Mouse (Mus musculus) forebrain, embryonic 11.5 days (tissue): ENCODE measurements around the gene Men1. TPM values are rescaled to one million over a fixed set of nuclear protein-coding genes. Genes with fewer than 3 reads are reported as not detected.

Experiments used
- ATAC-seq: fragments of 200-750 bp; cut with Nextera tagmentation; replicated peaks from 2 replicates; pipeline ENCODE4 v1.8.0; 2017; ENCODE audit warnings: moderate TSS enrichment; ENCODE audit not compliant: low FRiP score
- DNase-seq: peaks from one replicate; pipeline ENCODE4 v3.0.0-alpha.2; 2017; ENCODE audit warnings: low spot score
- H3K27ac ChIP-seq: fragments of 300-500 bp; sonication (generic); 2 replicates; pipeline ENCODE4 v1.5.1; 2014; ENCODE audit warnings: low read depth, low read length
- H3K27me3 ChIP-seq: fragments of 300-500 bp; sonication (generic); 2 replicates; pipeline ENCODE4 v1.6.1; 2014; ENCODE audit warnings: mild to moderate bottlenecking, low read length, mixed read lengths; ENCODE audit not compliant: control insufficient read depth, insufficient read depth
- H3K36me3 ChIP-seq: fragments of 300-500 bp; sonication (generic); 2 replicates; pipeline ENCODE4 v1.6.1; 2014; ENCODE audit warnings: mild to moderate bottlenecking, low read length, moderate library complexity, mixed read lengths; ENCODE audit not compliant: control insufficient read depth, insufficient read depth
- H3K4me1 ChIP-seq: fragments of 300-500 bp; sonication (generic); replicated peaks from 2 replicates; pipeline ENCODE4 v1.6.1; 2014; ENCODE audit warnings: low read length, mixed read lengths; ENCODE audit not compliant: control insufficient read depth, insufficient read depth
- H3K4me2 ChIP-seq: fragments of 300-500 bp; sonication (generic); 2 replicates; pipeline ENCODE4 v1.6.1; 2014; ENCODE audit warnings: low read depth, mild to moderate bottlenecking, low read length, moderate library complexity, mixed read lengths; ENCODE audit not compliant: severe bottlenecking
- H3K4me3 ChIP-seq: fragments of 300-500 bp; sonication (generic); 2 replicates; pipeline ENCODE4 v1.5.1; 2014; ENCODE audit warnings: low read depth, low read length
- H3K9ac ChIP-seq: fragments of 300-500 bp; sonication (generic); 2 replicates; pipeline ENCODE4 v1.6.1; 2014; ENCODE audit warnings: low read length
- H3K9me3 ChIP-seq: fragments of 300-500 bp; sonication (generic); 2 replicates; pipeline ENCODE4 v1.6.1; 2016; ENCODE audit warnings: low read length, mixed read lengths; ENCODE audit not compliant: control insufficient read depth
- WGBS: fragments of 180-500 bp; shearing (Covaris S2); extraction: QIAGEN DNeasy Blood & Tissue Kit; methylation state at CpG from one replicate; pipeline ENCODE4 v1.1.7; 2014; 5-methylcytosine and 5-hydroxymethylcytosine counted together
- polyA plus RNA-seq: library from polyadenylated mRNA; unstranded; fragments of >200 nt; fragmentation: Nextera tagmentation; extraction: Ambion mirVana; gene quantifications from 2 replicates; pipeline ENCODE4 v1.2.1, GENCODE M21; 2014

Gene Men1
- polyA plus RNA-seq, 1 experiment from 2014 or later = 97.8 TPM

DNA sequence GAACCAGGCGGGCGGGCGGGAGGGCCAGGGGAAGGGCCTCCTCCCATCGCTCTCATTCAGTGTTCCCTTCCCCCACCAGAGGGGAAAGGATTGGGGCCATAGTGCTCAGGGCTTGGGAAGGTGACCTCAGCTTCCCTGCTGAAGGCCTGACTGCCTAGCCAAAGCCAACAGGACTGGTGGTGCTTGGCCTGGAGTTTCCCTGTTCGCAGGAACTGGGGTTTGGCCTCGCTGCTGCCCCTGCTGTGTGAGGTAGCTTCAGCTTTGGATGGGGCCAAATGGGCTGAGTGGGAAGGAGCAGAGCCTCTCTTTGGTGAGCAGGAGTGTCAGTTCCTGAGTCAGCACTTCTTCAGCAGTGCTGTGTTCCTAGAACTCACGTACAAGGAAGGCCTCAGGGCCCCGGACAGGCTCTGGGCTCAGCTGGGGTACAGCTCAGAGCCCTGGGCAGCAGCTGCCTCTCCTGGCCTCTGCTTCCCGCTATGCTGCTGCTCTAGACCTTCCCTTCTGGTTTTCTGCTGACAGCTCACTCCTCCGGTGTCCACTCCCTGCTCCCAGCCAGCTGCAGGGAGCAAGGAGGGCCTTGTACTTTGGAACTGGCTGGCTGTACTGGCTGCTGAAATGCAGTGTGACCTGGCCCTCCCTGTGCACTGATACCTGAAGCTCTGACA lies 43.5 kb upstream of the Men1 start:
- H3K27me3 ChIP-seq = no peaks in the 10 kb centered on the region
- no peak overlapping the region for H3K9ac ChIP-seq
- H3K4me3 ChIP-seq = no peak overlapping the region
- H3K4me2 ChIP-seq = no peak overlapping the region
- peaks cover 3% of the 10 kb centered on the region for H3K36me3 ChIP-seq
- ATAC-seq = no peak
- 82% methylated on average over 10 of the region's 10 CpGs for WGBS
- H3K4me1 ChIP-seq = 0 out of 2 replicates have a peak, but pooled peaks cover 2% of the 10 kb centered on the region
- DNase-seq = no peak
- no peak overlapping the region for H3K27ac ChIP-seq
- no peaks in the 10 kb centered on the region for H3K9me3 ChIP-seq

- DNase-seq (no peak), ATAC-seq (no peak)
- no peak overlapping the region for H3K4me3 ChIP-seq
- H3K27ac ChIP-seq = no peak overlapping the region
- H3K9me3 ChIP-seq = no peaks in the 10 kb centered on the region
- H3K36me3 ChIP-seq = peaks cover 3% of the 10 kb centered on the region
- no peaks in the 10 kb centered on the region for H3K27me3 ChIP-seq
- H3K4me1 ChIP-seq = 0 out of 2 replicates have a peak, but pooled peaks cover 2% of the 10 kb centered on the region
- H3K9ac ChIP-seq = no peak overlapping the region
- WGBS = 88% methylated on average over 5 of the region's 5 CpGs
- H3K4me2 ChIP-seq = no peak overlapping the region
Observed at GRCm38 (mm10) chr19:6292262-6292661, 42.5 kb upstream of the Men1 start.

DNA sequence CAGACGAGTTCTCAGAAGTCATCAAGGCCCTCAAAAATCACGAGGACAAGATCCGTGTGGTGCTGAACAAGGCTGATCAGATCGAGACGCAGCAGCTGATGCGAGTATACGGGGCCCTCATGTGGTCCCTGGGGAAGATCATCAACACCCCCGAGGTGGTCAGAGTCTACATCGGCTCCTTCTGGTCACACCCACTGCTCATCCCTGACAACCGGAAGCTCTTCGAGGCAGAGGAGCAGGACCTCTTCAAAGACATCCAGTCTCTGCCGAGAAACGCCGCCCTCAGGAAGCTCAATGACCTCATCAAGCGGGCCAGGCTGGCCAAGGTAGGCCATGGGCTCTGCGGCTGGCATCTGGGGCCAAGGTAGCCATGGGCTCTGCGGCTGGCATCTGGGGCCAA lies 40.5 kb upstream of the Men1 start:
- Histone ChIP-seq H3K4me3 (no peak overlapping the region), H3K36me3 (peaks cover 10% of the 10 kb centered on the region), H3K4me2 (no peak overlapping the region), H3K27ac (no peak overlapping the region), H3K9me3 (no peaks in the 10 kb centered on the region), H3K27me3 (no peaks in the 10 kb centered on the region), H3K4me1 (no peaks in the 10 kb centered on the region), H3K9ac (no peak overlapping the region)
- DNase-seq (no peak), ATAC-seq (no peak)
- WGBS = 96% methylated on average over 17 of the region's 17 CpGs

DNA sequence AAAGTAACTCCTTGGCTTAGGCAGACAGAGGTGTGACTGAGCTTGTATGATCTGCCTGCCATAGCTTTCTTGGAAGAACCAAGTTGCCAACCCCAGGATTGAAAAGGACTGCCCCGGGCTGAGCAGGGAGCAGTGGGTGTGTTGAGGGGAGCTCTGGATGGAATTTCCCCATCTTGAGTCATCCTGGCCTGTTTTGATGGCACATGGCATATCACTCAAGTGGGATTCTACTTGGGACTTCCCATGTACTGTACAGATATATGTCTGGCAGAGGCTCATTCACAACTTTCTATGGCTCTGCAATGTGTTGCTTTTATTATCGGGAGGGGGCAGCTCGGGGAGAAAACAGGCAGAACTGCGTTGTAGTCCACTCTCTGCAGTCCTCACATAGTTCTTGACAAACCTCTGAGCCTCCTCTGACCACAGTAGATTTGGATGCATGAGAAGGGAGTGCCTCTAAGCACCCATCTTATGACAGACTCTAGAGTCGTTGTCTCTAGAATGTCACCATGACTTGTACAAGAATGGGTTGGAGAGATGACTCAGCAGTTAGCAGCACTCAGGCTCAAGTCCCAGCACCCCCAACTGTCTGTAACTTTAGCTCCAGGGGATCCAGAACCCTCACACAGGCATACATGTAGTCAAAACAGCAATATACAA lies 38.1 kb upstream of the Men1 start:
- Histone ChIP-seq H3K27ac (no peak overlapping the region), H3K36me3 (peaks cover 10% of the 10 kb centered on the region), H3K4me2 (no peak overlapping the region), H3K4me3 (no peak overlapping the region), H3K4me1 (no peaks in the 10 kb centered on the region), H3K27me3 (no peaks in the 10 kb centered on the region), H3K9ac (no peak overlapping the region), H3K9me3 (no peaks in the 10 kb centered on the region)
- DNase-seq (no peak), ATAC-seq (no peak)
- 92% methylated on average over 5 of the region's 5 CpGs for WGBS

- Histone ChIP-seq H3K27me3 (no peaks in the 10 kb centered on the region), H3K36me3 (peaks cover 10% of the 10 kb centered on the region), H3K4me2 (no peak overlapping the region), H3K9ac (no peak overlapping the region), H3K9me3 (no peaks in the 10 kb centered on the region), H3K4me3 (no peak overlapping the region), H3K4me1 (no peaks in the 10 kb centered on the region), H3K27ac (no peak overlapping the region)
- DNase-seq (no peak), ATAC-seq (no peak)
- WGBS = 93% methylated on average over 9 of the region's 9 CpGs
Observed at GRCm38 (mm10) chr19:6297641-6298040, 37.1 kb upstream of the Men1 start.

DNA sequence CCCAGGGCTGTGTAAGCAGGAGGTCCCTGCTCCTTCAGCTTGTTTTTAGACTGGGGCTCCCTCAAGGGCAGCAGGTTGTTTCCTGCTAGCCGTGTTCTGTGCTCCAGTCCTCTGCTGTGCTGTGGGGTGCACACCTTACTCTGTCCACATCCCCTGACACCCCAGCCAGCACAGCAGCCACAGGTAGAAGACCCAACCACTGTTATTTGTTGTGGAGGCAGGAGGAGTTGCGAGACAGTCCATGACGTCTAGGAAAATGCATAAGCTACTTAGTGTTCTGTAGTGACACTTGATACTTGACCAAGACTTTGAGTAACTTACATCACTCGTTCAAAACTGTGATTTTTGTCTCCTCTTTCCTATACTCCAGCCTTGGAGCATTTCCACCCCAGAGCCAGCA lies 35.8 kb upstream of the Men1 start:
- Histone ChIP-seq H3K4me1 (no peaks in the 10 kb centered on the region), H3K9ac (no peak overlapping the region), H3K9me3 (no peaks in the 10 kb centered on the region), H3K4me3 (no peak overlapping the region), H3K36me3 (peaks cover 10% of the 10 kb centered on the region), H3K27ac (no peak overlapping the region), H3K27me3 (no peaks in the 10 kb centered on the region), H3K4me2 (no peak overlapping the region)
- 78% methylated on average over 4 of the region's 4 CpGs for WGBS
- ATAC-seq (no peak), DNase-seq (no peak)

- ATAC-seq (no peak), DNase-seq (no peak)
- no peak overlapping the region for H3K9ac ChIP-seq
- no peaks in the 10 kb centered on the region for H3K9me3 ChIP-seq
- peaks cover 10% of the 10 kb centered on the region for H3K36me3 ChIP-seq
- 90% methylated on average over 7 of the region's 7 CpGs for WGBS
- H3K27me3 ChIP-seq = no peaks in the 10 kb centered on the region
- H3K4me2 ChIP-seq = no peak overlapping the region
- H3K4me3 ChIP-seq = no peak overlapping the region
- no peak overlapping the region for H3K27ac ChIP-seq
- no peaks in the 10 kb centered on the region for H3K4me1 ChIP-seq
Observed at GRCm38 (mm10) chr19:6299450-6300267, 35.1 kb upstream of the Men1 start.

- 85% methylated on average over 7 of the region's 7 CpGs for WGBS
- peaks cover 8% of the 10 kb centered on the region for H3K36me3 ChIP-seq
- ATAC-seq = no peak
- H3K4me2 ChIP-seq = no peak overlapping the region
- no peak overlapping the region for H3K27ac ChIP-seq
- no peaks in the 10 kb centered on the region for H3K9me3 ChIP-seq
- H3K27me3 ChIP-seq = no peaks in the 10 kb centered on the region
- no peak for DNase-seq
- no peaks in the 10 kb centered on the region for H3K4me1 ChIP-seq
- H3K4me3 ChIP-seq = no peak overlapping the region
- H3K9ac ChIP-seq = no peak overlapping the region
Observed at GRCm38 (mm10) chr19:6300402-6300841, 34.4 kb upstream of the Men1 start.
